Mouse (Mus musculus): ENCODE data around the gene Arhgef28.
A peak's percentile ranks its signal among the peaks of the same experiment; 100 is the strongest.

Gene Arhgef28

GRCm38 (mm10) chr13:98015981-98016922 lies 190.0 kb downstream of the Arhgef28 start:
- peak; percentile 30 for DNase-seq (ENCODE audit: low spot score)

- no peak for DNase-seq (ENCODE audit: low spot score)
These were observed 191.3 kb downstream of the Arhgef28 start for GRCm38 (mm10) chr13:98014892-98015291.

GRCm38 (mm10) chr13:98013715-98014114 lies 192.5 kb downstream of the Arhgef28 start:
- DNase-seq (ENCODE audit: low spot score), result peak; percentile 47

GRCm38 (mm10) chr13:98011931-98012341 lies 194.3 kb downstream of the Arhgef28 start:
- no peak for DNase-seq (ENCODE audit: low spot score)

DNA sequence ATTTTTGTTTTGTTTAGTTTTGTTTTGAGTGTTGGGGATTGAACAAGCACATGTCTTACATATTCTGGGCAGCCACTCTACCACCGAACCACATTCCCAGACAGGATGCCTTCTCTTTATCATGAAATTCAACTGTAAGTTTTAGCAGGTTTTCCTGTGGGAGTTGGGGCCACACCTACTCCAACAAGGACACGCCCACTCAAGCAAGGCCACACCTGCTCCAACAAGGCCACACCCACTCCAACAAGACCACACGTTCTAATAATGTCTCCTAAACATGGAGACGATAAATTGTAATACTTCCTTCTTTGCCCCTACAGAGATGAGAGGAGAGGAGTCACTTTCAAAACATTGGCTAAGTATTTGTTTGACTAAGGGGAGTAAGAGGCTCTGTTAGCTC lies 197.2 kb downstream of the Arhgef28 start:
- no peak for DNase-seq (ENCODE audit: low spot score)

- DNase-seq (ENCODE audit: low spot score), result peak; percentile 33
These were observed 197.7 kb downstream of the Arhgef28 start for GRCm38 (mm10) chr13:98008588-98008987.

DNA sequence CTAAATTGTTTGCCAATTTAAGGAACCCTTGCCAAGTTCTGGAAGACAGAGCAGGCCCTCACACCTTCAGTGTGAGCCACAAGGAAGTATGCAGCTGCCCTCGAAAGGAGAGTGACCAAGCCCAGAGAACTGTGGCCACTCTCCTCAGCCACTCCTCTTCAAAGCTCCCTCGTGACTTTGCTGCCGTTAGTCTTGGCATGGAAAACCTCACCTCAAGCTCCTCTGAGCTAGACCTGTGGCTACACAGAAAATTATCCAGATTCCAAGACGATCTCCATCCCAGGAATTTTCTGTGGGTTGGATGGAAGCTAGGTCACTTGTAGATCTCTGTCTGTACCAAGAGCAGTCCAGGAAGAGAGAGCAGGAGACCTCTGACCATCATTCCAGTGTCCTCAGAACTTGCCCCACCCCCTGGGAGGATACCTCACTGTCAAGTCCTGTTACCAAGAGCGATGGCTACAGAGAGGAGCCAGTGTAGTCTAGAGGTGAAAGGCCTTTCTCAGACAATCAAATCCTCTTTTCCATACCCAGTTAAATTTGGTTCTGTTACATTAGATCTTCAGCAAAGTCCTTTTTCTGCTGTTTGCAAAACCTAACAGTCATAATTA lies 200.5 kb downstream of the Arhgef28 start:
- DNase-seq (ENCODE audit: low spot score), result no peak

GRCm38 (mm10) chr13:98004647-98005414 lies 201.4 kb downstream of the Arhgef28 start:
- no peak for DNase-seq (ENCODE audit: low spot score)

DNA sequence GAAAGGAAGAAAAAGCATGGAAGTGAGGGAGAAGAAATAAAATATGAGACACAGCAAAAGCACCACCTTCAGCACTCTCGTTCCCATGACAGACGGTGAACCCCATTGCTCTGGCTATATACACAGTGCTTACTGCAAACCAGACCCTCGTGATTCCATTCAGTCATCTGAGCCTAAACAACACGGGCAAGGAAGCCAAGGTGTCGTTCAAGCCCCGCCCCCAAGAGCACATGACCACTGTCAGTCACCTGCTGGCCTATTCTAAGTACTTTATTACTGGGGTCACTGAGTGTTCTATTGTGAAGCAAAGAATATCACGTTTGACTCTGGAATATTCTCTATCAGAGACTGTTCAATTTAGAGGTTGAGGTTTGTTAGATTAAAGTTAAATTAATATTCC lies 202.5 kb downstream of the Arhgef28 start:
- no peak for DNase-seq (ENCODE audit: low spot score)

DNA sequence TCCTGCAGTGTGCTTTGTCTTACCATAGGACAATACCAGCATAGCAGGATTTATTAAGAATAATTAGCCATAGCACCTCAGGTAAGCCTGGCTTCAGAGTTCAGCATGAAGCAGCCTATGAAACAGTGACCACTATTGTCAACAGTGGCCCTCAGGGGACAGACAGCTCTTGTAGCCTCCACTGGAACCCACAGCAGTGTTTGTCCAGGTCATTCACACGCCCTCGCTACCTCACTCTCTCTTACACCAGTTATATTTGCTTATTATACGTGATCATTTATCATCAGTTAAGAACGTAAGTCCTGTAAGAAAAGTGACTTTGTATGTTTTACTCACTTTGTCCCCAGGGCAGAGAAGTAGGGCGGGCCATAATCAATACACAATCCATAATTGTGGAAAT lies 203.6 kb downstream of the Arhgef28 start:
- no peak for DNase-seq (ENCODE audit: low spot score)

- no peak for DNase-seq (ENCODE audit: low spot score)
These were observed 204.1 kb downstream of the Arhgef28 start for GRCm38 (mm10) chr13:98002121-98002520.

DNA sequence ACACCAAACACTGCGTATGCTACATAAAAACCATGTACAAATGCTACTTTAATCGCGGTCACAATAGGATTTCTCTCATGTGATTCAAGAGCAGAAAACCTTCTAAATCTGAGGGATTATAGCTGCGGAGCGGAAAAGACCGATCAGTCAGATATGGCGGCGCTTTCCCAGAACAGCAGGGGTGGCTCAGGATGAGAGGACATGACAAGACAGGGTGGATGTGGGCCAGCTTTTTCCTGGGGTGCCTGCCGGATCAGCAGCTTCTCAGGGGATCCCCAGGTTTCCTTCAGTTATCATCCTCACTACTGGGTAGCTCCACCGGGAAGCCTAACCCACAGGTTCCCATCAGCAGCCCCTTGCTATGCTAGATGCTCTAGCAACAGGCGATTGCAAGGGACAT lies 204.5 kb downstream of the Arhgef28 start:
- no peak for DNase-seq (ENCODE audit: low spot score)

DNA sequence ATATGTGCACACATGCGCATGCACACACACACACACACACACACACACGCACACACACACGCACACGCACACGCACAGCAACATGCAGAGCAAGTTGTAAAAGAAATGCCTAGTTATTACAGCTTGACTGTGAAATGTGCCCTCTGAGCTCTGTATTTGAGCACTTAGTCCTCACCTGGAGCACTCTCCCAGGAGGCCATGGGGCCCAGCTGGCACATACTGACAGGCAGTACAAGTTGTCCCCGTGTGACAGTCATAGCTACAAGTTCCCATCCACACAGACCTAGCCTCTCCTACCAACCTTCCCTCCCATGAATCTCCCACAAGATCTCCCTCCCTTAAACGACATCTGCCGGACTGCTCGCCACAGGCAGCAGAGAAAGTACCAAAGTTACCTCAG lies 205.4 kb downstream of the Arhgef28 start:
- no peak for DNase-seq (ENCODE audit: low spot score)

DNA sequence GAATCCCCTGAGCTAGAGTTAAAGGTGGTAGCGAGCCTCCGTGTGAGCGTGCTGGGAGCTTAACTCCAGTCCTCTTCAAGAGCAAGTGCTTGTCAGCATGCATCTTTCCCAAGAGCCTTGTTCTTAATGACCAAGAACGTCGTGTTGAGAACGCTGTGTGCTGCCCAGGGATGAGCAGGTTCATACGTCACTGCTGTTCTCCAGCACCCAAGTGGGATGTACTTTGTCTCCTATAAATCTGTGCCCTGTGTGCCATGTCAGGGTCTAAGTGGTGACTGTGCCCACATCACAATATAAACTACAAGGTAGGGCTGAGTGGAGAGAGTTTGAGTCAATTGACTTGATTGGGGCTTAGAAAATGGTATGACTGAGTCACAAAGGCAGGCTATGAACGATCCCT lies 207.1 kb downstream of the Arhgef28 start:
- DNase-seq (ENCODE audit: low spot score), result no peak

DNA sequence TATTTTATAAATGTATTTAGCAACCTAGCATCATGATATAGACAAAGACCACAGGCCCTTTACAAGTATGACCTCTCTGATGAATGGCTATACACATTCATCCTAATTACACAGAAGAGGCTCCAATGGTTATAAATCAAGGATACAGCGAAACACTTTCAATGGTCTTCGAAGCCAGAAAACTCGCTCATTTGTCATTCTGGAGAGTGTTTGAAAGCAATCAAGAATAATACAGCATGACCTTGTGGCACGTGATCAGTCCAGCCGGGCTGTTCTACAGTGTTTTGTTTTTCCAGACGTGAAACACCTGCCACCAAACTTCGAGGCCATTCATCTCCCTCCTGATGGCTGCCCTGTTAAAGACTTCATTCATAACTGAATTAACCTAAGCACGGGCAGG lies 207.7 kb downstream of the Arhgef28 start:
- no peak for DNase-seq (ENCODE audit: low spot score)

DNA sequence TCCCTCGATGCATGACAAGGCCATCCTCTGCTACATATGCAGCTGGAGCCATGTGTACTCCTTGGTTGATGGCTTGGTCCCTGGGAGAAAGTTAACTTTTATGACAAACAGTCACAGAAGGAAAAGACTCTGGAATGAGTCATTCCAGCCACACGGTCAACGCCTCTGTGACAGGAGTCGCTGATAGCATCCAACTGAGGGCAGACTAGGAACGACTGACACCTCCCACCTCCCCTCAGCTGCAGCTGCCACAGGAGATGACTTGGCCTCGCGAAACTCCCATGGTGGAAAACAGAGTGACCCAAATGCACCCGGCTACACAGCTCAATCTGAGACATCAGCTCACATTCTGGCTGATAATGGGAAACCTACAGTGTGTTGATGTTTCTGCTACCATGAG lies 215.3 kb downstream of the Arhgef28 start:
- DNase-seq (ENCODE audit: low spot score), result no peak

- no peak for DNase-seq (ENCODE audit: low spot score)
These were observed 217.4 kb downstream of the Arhgef28 start for GRCm38 (mm10) chr13:97988796-97989195.

DNA sequence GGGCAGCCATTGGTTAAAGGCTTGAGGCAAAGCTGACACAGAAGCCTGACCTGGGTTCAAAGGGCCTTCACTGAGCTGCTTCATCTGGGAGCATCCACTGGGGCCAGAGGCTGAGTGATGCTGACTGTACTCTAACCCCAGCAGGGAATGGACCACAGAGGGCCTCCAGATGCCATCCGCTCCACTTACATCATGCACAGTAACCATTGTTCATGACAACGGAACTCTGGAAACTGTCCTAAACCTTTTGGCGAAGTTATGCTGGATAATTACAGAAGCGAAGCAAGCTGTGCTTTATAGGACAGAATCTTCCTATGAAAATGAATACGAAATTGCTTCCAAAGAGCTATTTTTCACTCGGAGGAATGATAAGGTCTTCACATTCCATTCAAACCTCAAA lies 219.5 kb downstream of the Arhgef28 start:
- DNase-seq (ENCODE audit: low spot score), result no peak

- no peak for DNase-seq (ENCODE audit: low spot score)
These were observed 229.1 kb downstream of the Arhgef28 start for GRCm38 (mm10) chr13:97977104-97977503.

- no peak for DNase-seq (ENCODE audit: low spot score)
These were observed 229.6 kb downstream of the Arhgef28 start for GRCm38 (mm10) chr13:97976642-97977041.

GRCm38 (mm10) chr13:97974532-97975194 lies 231.6 kb downstream of the Arhgef28 start:
- no peak for DNase-seq (ENCODE audit: low spot score)

- no peak for DNase-seq (ENCODE audit: low spot score)
These were observed 232.3 kb downstream of the Arhgef28 start for GRCm38 (mm10) chr13:97973915-97974314.

Measured in urinary bladder, postnatal 25 days (tissue).